Mouse (Mus musculus): ENCODE data around the gene Slbp.
A peak's percentile ranks its signal among the peaks of the same experiment; 100 is the strongest.

- TF ChIP-seq CTCF (IDR thresholded peaks at IDR 0.05; ENCODE audit: low read depth, low read length) (no peak), POLR2A (IDR thresholded peaks at IDR 0.05; ENCODE audit: extremely low read depth, insufficient read depth, low read length) (peak; percentile 98)
These were observed 22.9 kb downstream of the Slbp start, which contains the start of the genes Fam53a and Gm9903 for GRCm38 (mm10) chr5:33629301-33629987.

All from liver, adult 2 months (tissue).